Mouse (Mus musculus): ENCODE results near the gene Zdhhc16. TPM values are rescaled to one million over a fixed set of nuclear protein-coding genes. Genes with fewer than 3 reads are reported as not detected.

Zdhhc16 gene
- polyA plus RNA-seq, 1 experiment: 104 TPM

- H3K4me3 ChIP-seq (ENCODE audit: insufficient read depth, poor library complexity, severe bottlenecking): no peak overlapping the region
- no peak for TF ChIP-seq CTCF (IDR thresholded peaks at IDR 0.05; ENCODE audit: control insufficient read depth, insufficient read depth, insufficient read length)
- no peak for TF ChIP-seq USF1 (IDR thresholded peaks at IDR 0.05; ENCODE audit: low read depth)
- TF ChIP-seq CEBPB (IDR thresholded peaks at IDR 0.05; ENCODE audit: low read depth): no peak
- no peak for TF ChIP-seq FOSL1 (IDR thresholded peaks at IDR 0.05; ENCODE audit: insufficient read depth, low read length, poor library complexity, severe bottlenecking)
- no peak for TF ChIP-seq MYOG (IDR thresholded peaks at IDR 0.05; ENCODE audit: control insufficient read depth, extremely low read depth, insufficient read length)
- TF ChIP-seq MYOD1 (IDR thresholded peaks at IDR 0.05; ENCODE audit: control insufficient read depth, insufficient read length, low read depth): no peak
- no peak for TF ChIP-seq MAX (IDR thresholded peaks at IDR 0.05)
- peaks cover 95% of the 10 kb centered on the region for H3K79me2 ChIP-seq (ENCODE audit: control insufficient read depth, insufficient read depth)
- H3ac ChIP-seq (ENCODE audit: control insufficient read depth, insufficient read length, low read depth): no peak overlapping the region
- no peaks in the 10 kb centered on the region for H3K27me3 ChIP-seq (ENCODE audit: control insufficient read depth, insufficient read depth, insufficient read length)
- peaks cover 7% of the 10 kb centered on the region for H3K36me3 ChIP-seq (ENCODE audit: control insufficient read depth, insufficient read depth)
- H3K79me3 ChIP-seq (ENCODE audit: low read depth): peaks cover 65% of the 10 kb centered on the region
These were observed 60.2 kb downstream of the Zdhhc16 start for GRCm38 (mm10) chr19:41993484-41993883.

Other genes starting within 250 kb of the Zdhhc16 start
- not detected for gene Slit1, start 189.8 kb upstream of the Zdhhc16 start, polyA plus RNA-seq (2012; fragmentation: generic; extraction: Trizol)
- gene Arhgap19, start 131.4 kb upstream of the Zdhhc16 start, polyA plus RNA-seq (2012; fragmentation: generic; extraction: Trizol): 8.9 TPM
- 0.06 TPM for gene Frat1, start 103.5 kb upstream of the Zdhhc16 start, polyA plus RNA-seq (2012; fragmentation: generic; extraction: Trizol)
- 0.60 TPM for gene Frat2, start 85.3 kb upstream of the Zdhhc16 start, polyA plus RNA-seq (2012; fragmentation: generic; extraction: Trizol)
- 33.6 TPM for gene Rrp12, start 37.3 kb upstream of the Zdhhc16 start, polyA plus RNA-seq (2012; fragmentation: generic; extraction: Trizol)
- 736 TPM for gene Pgam1, start 21.6 kb upstream of the Zdhhc16 start, polyA plus RNA-seq (2012; fragmentation: generic; extraction: Trizol)
- gene Exosc1, start 57 bp upstream of the Zdhhc16 start, polyA plus RNA-seq (2012; fragmentation: generic; extraction: Trizol): 46.5 TPM
- gene Mms19, start 47.7 kb downstream of the Zdhhc16 start, polyA plus RNA-seq (2012; fragmentation: generic; extraction: Trizol): 21.9 TPM
- 73.0 TPM for gene Ubtd1, start 48.3 kb downstream of the Zdhhc16 start, polyA plus RNA-seq (2012; fragmentation: generic; extraction: Trizol)
- gene Ankrd2, start 102.5 kb downstream of the Zdhhc16 start, polyA plus RNA-seq (2012; fragmentation: generic; extraction: Trizol): 0.15 TPM
- 0.30 TPM for gene Hoga1, start 112.1 kb downstream of the Zdhhc16 start, polyA plus RNA-seq (2012; fragmentation: generic; extraction: Trizol)
- gene 4933411K16Rik, start 118.8 kb downstream of the Zdhhc16 start, polyA plus RNA-seq (2012; fragmentation: generic; extraction: Trizol): 0.18 TPM
- gene Morn4, start 152.9 kb downstream of the Zdhhc16 start, polyA plus RNA-seq (2012; fragmentation: generic; extraction: Trizol): 16.5 TPM
- 18.7 TPM for gene Pi4k2a, start 157.0 kb downstream of the Zdhhc16 start, polyA plus RNA-seq (2012; fragmentation: generic; extraction: Trizol)
- 92.7 TPM for gene Avpi1, start 195.6 kb downstream of the Zdhhc16 start, polyA plus RNA-seq (2012; fragmentation: generic; extraction: Trizol)
- gene Marveld1, start 213.9 kb downstream of the Zdhhc16 start, polyA plus RNA-seq (2012; fragmentation: generic; extraction: Trizol): 33.0 TPM
- 11.3 TPM for gene Zfyve27, start 230.5 kb downstream of the Zdhhc16 start, polyA plus RNA-seq (2012; fragmentation: generic; extraction: Trizol)

Data from C2C12 (cell line).